Mouse (Mus musculus): Measurements from ENCODE around the gene Babam2.

GRCm38 (mm10) chr5:32013053-32013452 lies 315.6 kb downstream of the Babam2 start:
- no peak for TF ChIP-seq CTCF (conservative IDR thresholded peaks at IDR 0.05; ENCODE audit: insufficient read depth, insufficient read length, low read depth, low read length)
- TF ChIP-seq POLR2A (IDR thresholded peaks at IDR 0.05; ENCODE audit: low read depth, low read length), result no peak

All from kidney, adult 2 months (tissue).